In the genomic region with DNA sequence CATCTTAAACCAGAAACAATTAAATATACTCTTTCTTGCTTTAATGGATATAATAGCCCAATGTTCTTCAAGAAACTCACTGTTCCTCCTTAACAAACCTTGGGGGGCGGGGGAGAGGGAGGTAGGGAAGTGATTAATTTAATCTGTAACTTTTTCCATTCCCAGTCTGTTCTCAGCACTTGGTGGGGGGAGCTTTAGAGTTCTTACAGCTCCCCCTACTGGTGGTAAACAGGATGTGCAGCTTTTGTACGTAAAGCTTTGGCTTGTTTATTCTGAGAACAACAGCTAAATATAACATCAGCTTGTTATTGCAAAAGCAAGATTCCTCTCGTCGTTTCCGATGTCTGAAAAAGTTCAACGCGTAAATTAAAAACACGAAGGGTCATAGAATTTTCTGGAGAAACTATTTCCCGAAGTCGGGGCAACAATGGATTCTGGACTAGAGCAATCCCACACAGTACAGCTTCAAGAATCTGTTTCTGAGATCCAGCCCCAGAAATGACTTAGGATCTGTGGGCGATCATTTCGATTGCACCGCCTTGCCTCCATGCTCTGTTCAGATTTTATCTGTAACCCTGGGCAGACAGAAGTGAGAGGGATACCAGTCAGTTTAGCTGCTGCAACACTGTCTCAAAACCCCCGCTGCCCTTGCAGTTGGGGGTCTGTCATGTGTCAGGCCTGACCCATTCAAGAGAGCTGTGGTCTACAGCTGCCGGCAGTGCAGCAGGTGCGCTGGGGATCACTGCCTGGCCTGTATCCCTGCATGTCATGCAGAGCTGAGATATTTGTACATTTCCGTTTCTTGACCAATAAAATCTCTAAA, we compare ENCODE assay signal across 8 mouse cellular contexts.
DNase-seq lines count a peak whose midpoint lies in the region; ATAC-seq lines count a peak whose summit lies in the region.

No protein-coding gene starts in this region.

- 22% methylated on average over 17 of the region's 17 CpGs for WGBS in forebrain, embryonic 12.5 days
- 25% methylated on average over 17 of the region's 17 CpGs for WGBS in lung, embryonic 15.5 days

- ATAC-seq in forebrain, embryonic 12.5 days (ENCODE audit: low FRiP score), result peak; percentile 58
- ATAC-seq in lung, embryonic 15.5 days (ENCODE audit: borderline replicate concordance, extremely low read depth, low FRiP score, low TSS enrichment), result peak; percentile 83

- peaks cover 17% of the 10 kb centered on the region for H3K27me3 ChIP-seq in forebrain, embryonic 12.5 days
- H3K27me3 ChIP-seq in lung, embryonic 15.5 days, result no peaks in the 10 kb centered on the region

- no peaks in the 10 kb centered on the region for H3K9me3 ChIP-seq in forebrain, embryonic 12.5 days
- no peaks in the 10 kb centered on the region for H3K9me3 ChIP-seq in lung, embryonic 15.5 days

- H3K27ac ChIP-seq in forebrain, embryonic 12.5 days, result no peak overlapping the region
- H3K27ac ChIP-seq in lung, embryonic 15.5 days, result no peak overlapping the region

- no peak overlapping the region for H3K4me2 ChIP-seq in forebrain, embryonic 12.5 days
- H3K4me2 ChIP-seq in lung, embryonic 15.5 days, result peak overlapping the region; percentile 14; the same call in 1 of the 2 replicates

- H3K36me3 ChIP-seq in forebrain, embryonic 12.5 days (replicated peaks), result no peaks in the 10 kb centered on the region
- H3K36me3 ChIP-seq in lung, embryonic 15.5 days, result no peaks in the 10 kb centered on the region

- peak; percentile 54 for DNase-seq in ES-CJ7 (ENCODE audit: low read depth, low spot score)
- peak; percentile 22 for DNase-seq in adrenal gland, postnatal 25 days
- DNase-seq in heart, postnatal 14 days, result peak; percentile 27 to 50
- DNase-seq in kidney, postnatal 25 days, result peak; percentile 76 to 77
- DNase-seq in retina, embryonic 14.5 days (ENCODE audit: low spot score), result peak; percentile 86
- DNase-seq in T-cell, adult 2 months (ENCODE audit: low spot score), result no peak

- H3K4me1 ChIP-seq in forebrain, embryonic 12.5 days, result peaks cover 17% of the 10 kb centered on the region
- peaks cover 8% of the 10 kb centered on the region; the same call in 1 of the 2 replicates for H3K4me1 ChIP-seq in lung, embryonic 15.5 days

- no peak overlapping the region for H3K4me3 ChIP-seq in forebrain, embryonic 12.5 days (replicated peaks)
- H3K4me3 ChIP-seq in lung, embryonic 15.5 days, result no peak overlapping the region

- intact Hi-C loops in heart, postnatal 14 days (cut with DNase I), result no loop called here

- no peak overlapping the region for H3K9ac ChIP-seq in forebrain, embryonic 12.5 days
- no peak overlapping the region for H3K9ac ChIP-seq in lung, embryonic 15.5 days
